Mouse (Mus musculus) adrenal gland, postnatal 4 days (tissue): Measurements from ENCODE around the gene Npw. TPM values are rescaled to one million over a fixed set of nuclear protein-coding genes. Genes with fewer than 3 reads are reported as not detected.

Experiments
- DNase-seq, 2 experiments: peaks; one replicate each; pipeline ENCODE4 v3.0.0; 2021 to 2022; ENCODE audit warnings: low spot score in 2 of 2, mixed read lengths in 2 of 2
- total RNA-seq, 2 experiments: library from RNA; stranded (reverse); gene quantifications; 2 replicates each; pipeline ENCODE4 v1.2.3; 2021

Npw gene
- total RNA-seq, 2 experiments from 2014 or later = not detected

DNA sequence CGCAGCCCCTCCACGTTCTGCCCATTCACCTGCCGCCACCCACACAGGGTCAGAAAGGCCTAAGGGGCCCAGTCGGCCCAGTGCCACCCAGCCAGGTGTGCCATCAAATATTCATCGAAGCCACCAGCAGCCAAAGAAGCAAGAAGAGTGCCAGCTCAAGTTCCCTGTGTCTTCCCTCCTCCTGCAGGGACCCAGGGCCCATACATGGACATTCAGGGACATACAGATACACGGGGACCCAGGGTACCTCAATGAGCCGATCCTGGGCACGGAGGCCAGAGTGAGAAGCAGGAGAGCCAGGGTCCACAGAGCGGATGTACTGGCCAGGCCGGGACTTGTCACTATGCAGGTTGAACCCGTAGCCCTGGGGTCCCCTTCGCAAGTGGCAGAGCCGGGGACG is 16.3 kb downstream of the Npw start:
- no peak for DNase-seq

- DNase-seq = no peak
Measured at GRCm38 (mm10) chr17:24640581-24640980, 17.7 kb downstream of the Npw start.

- DNase-seq = no peak
Measured at GRCm38 (mm10) chr17:24640119-24640518, 18.1 kb downstream of the Npw start.

DNA sequence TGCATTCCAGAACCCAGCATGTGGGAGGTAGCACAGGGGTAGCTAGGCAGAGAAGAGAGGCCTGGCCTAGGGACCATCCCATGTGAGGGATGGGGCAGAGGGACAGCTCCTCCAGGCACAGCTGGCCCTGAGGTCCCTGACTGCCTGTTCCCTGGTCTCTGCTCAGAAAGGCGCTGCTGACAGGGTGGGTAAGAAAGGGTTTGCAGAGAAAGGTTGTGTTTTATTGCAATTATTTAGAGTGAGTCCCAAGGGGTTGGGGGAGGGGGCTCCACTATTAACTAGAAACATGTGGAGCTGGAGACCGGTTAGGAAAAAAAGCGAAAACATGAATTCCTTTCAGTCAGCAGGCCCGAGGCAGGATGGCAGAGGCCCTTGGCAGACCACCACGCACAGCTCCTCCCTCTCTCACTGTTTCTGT is 18.7 kb downstream of the Npw start:
- DNase-seq = no peak

- no peak for DNase-seq
Measured at GRCm38 (mm10) chr17:24638840-24639239, 19.4 kb downstream of the Npw start.

- no peak for DNase-seq
Measured at GRCm38 (mm10) chr17:24638214-24638613, 20.0 kb downstream of the Npw start.

- DNase-seq = no peak
Measured at GRCm38 (mm10) chr17:24636781-24637481, 21.3 kb downstream of the Npw start.

DNA sequence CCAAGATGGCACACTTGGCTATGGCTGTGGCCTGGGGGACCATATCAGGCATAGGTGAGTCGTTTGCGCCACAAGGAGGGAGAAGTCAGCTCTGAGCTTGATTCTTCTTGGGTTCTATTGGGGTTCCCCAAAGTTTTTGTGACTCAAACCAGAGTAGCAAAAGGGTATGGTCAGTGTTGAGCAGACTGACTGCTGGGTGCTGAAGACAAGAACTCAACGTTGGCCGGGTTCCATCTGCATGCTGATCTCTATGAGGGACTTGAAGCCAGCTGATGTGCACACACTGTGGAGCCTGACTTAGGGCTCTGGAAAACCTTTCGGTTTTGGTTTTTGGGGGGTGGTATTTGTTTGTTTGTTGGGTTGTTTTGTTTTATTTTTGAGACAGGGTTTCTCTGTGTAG is 22.6 kb downstream of the Npw start:
- DNase-seq = no peak

DNA sequence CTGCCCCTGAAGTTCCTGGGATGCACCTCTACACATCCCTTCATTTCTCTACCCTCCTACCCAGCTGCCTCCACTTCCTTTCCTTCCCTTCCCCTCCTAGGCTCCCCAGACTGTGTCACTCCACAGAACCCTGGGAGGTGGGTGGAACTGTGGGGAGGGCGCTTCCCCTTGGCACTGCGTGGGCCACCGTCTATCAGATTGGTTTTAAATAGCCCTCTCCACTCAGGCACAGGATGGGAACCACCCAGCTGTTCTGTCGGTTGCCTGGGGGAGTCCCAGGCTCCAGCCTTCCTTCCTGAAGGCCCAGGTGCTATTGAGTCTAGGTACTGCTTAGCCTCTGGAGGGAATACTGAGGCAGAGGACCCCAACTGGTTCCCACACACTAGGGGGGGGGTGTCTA is 23.2 kb downstream of the Npw start:
- no peak for DNase-seq

- no peak for DNase-seq
Measured at GRCm38 (mm10) chr17:24633831-24634230, 24.4 kb downstream of the Npw start.

DNA sequence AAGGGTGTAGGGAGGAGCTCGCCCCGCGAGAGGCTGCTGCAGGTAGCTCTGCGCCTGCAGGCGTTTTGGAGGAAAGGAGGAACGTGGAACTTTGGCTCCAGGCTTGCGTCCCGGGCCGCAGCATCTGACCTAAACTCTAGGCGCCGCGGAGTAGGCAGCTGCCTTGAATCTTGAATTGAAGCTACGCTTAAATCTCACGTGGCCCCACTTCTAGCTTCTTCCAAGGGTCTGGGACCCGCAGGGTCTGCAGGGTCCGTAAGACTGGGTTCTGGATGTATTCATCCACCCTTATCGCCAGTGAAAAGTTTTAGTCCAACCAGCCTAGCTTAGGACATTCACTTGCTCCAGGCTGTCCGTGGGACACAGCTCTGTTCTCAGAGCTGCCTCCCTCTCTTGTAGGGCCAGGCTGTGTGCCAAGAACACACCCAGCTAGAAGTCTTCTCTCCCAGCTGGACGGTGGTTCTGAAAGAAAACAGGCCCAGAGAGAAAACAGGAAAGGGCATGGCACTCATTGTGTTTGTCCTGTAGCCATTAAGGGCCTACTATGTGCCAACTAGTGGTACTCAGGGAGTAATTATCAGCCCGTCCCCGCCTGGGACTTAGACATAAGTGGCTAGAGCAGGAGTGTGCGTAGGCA is 25.3 kb downstream of the Npw start:
- no peak for DNase-seq

DNA sequence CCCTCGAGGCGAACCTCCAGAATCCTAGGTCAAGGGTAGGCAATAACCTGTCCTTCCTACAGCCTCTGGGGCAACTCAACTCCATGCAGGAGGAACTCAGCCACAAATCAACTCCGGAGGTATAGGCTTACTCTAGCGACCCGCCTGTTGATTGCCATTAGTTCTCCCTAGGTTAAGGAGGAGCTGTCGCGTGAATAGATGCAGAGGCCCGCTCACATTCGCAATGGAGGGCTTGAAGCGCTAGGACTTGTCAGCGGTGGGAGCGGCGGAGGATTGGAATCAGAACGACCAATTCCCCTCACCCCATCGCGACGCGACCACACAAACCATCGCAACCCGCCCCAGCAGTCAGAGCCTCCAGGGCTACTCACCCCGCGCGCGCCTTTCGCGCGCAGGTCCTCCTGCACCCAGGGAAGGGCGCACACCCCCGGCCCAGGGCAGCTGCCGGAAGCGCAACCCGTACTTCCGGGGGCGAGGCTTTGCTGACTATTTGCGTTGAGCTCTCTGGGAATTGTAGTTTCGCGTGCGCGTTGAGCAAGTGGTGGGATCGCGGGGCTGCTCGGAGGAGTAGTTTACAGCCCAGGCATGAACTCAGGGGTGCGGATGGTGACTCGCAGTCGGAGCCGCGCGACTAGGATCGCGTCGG is 26.0 kb downstream of the Npw start, which contains the start of the genes Tsc2 and Nthl1:
Gene Tsc2 (minus strand): TSS at position 464 of the 646 bp plus-strand sequence.
Gene Nthl1 (plus strand): TSS at position 514 of the 646 bp plus-strand sequence.
- DNase-seq = peak; percentile 60 to 72

GRCm38 (mm10) chr17:24630072-24630471 is 28.2 kb downstream of the Npw start:
- DNase-seq = no peak

- peak; percentile 50 to 65 for DNase-seq
Measured at GRCm38 (mm10) chr17:24628646-24629045, 29.6 kb downstream of the Npw start.

DNA sequence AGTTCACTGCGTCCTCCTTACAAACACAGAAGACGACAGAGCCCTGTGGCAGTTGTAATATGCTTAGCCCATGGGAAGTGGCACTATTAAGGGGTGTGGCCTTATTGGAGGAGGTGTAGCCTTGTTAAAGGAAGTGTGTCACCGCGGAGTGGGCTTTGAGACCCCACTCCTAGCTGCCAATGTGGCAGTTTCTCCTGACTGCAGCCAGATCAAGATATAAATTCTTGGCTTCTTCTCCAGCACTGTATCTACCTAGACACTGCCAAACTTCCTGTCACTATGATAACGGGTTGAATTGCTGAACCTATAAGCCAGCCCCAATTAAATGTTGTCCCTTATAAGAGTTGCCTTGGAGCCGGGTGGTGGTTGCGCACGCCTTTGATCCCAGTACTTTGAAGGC is 32.8 kb downstream of the Npw start:
- no peak for DNase-seq

DNA sequence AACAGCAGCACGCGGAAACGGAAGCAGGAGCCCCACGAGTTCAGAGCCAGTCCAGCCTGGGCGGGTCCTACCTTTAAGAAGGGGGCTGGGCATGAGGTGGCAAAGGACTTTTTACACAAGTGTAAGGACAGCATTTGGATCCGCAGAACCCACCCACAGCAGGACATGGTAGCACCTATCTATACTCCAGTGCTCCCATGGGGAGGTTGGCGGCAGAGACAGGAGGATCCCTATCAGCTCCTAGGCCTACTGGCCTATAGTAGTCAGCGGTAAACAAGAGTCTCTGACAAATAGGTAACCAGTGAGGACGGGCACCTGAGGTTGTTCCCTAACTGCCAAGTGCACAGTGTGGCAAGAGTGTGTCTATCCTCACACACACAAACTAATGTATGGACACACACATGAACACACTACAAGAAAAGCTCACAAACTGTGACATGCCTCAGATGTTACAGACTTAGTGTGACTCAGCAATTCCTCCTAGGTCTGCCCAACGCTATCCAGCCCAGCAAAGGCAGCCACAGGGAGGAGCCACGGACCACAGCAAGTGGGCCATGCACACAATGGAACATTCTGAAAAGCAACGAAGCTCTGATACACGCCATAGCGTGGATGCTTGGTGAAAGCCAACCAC is 40.6 kb downstream of the Npw start:
- no peak for DNase-seq

DNA sequence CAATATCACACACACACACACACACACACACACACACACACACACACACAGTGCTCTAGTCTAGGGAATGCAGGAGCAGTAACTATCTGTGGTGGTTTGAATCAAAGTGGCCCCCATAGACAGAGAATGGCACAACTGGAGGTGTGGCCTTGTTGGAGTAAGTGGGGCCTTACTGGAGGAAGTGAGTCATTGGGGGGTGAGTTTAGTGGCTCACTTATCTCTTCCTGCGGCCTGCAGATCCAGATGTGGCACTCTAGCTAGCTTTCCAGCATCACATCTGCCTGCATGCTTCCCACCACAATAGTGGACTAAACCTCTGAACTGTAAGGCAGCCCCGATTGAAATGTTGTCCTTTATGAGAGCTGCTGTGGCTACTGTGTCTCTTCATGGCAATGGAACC is 47.5 kb downstream of the Npw start:
- no peak for DNase-seq

- no peak for DNase-seq
Measured at GRCm38 (mm10) chr17:24608874-24609273, 49.4 kb downstream of the Npw start.

- no peak for DNase-seq
Measured at GRCm38 (mm10) chr17:24608370-24608769, 49.9 kb downstream of the Npw start.
